Mouse (Mus musculus): ENCODE data around the gene Zfp536. TPM values are rescaled to one million over a fixed set of nuclear protein-coding genes. Genes with fewer than 3 reads are reported as not detected.
A peak's percentile ranks its signal among the peaks of the same experiment; 100 is the strongest.

Zfp536 gene
- polyA plus RNA-seq, 1 experiment from 2014 or later = 3.3 TPM

GRCm38 (mm10) chr7:37563831-37564400 is 209.5 kb downstream of the Zfp536 start:
- no peaks in the 10 kb centered on the region for H3K36me3 ChIP-seq (ENCODE audit: control insufficient read depth, insufficient read depth)
- H3K9me3 ChIP-seq (ENCODE audit: control insufficient read depth) = no peaks in the 10 kb centered on the region
- H3K4me1 ChIP-seq (replicated peaks; ENCODE audit: control insufficient read depth, insufficient read depth, low read length) = no peaks in the 10 kb centered on the region
- H3K9ac ChIP-seq (ENCODE audit: low read depth, low read length) = no peak overlapping the region
- no peak for ATAC-seq
- no peak overlapping the region for H3K4me3 ChIP-seq (ENCODE audit: low read depth, low read length)
- TF ChIP-seq CTCF (IDR thresholded peaks at IDR 0.05; ENCODE audit: low read depth) = no peak
- H3K4me2 ChIP-seq (replicated peaks; ENCODE audit: low read depth) = no peak overlapping the region
- no peak overlapping the region for H3K27ac ChIP-seq (ENCODE audit: low read depth, low read length)
- WGBS = 65% methylated on average over 6 of the region's 6 CpGs
- no peaks in the 10 kb centered on the region for H3K27me3 ChIP-seq (replicated peaks; ENCODE audit: control insufficient read depth, insufficient read depth, low read length)

GRCm38 (mm10) chr7:37563171-37563574 is 210.3 kb downstream of the Zfp536 start:
- Histone ChIP-seq H3K4me2 (replicated peaks; ENCODE audit: low read depth) (peak overlapping the region; percentile 62), H3K9ac (ENCODE audit: low read depth, low read length) (no peak overlapping the region), H3K4me3 (ENCODE audit: low read depth, low read length) (peak overlapping the region; percentile 36), H3K27ac (ENCODE audit: low read depth, low read length) (peak overlapping the region; percentile 41; the same call in 1 of the 2 replicates), H3K9me3 (ENCODE audit: control insufficient read depth) (no peaks in the 10 kb centered on the region), H3K4me1 (replicated peaks; ENCODE audit: control insufficient read depth, insufficient read depth, low read length) (no peaks in the 10 kb centered on the region), H3K36me3 (ENCODE audit: control insufficient read depth, insufficient read depth) (no peaks in the 10 kb centered on the region), H3K27me3 (replicated peaks; ENCODE audit: control insufficient read depth, insufficient read depth, low read length) (no peaks in the 10 kb centered on the region)
- TF ChIP-seq CTCF (IDR thresholded peaks at IDR 0.05; ENCODE audit: low read depth) = no peak
- ATAC-seq = no peak
- WGBS = 19% methylated on average over 8 of the region's 8 CpGs

GRCm38 (mm10) chr7:37562505-37562904 is 210.9 kb downstream of the Zfp536 start:
- no peaks in the 10 kb centered on the region for H3K4me1 ChIP-seq (replicated peaks; ENCODE audit: control insufficient read depth, insufficient read depth, low read length)
- H3K4me3 ChIP-seq (ENCODE audit: low read depth, low read length) = no peak overlapping the region
- H3K4me2 ChIP-seq (replicated peaks; ENCODE audit: low read depth) = peak overlapping the region; percentile 62; the same call in 1 of the 2 replicates
- 43% methylated on average over 7 of the region's 7 CpGs for WGBS
- peak overlapping the region; percentile 28; the same call in 1 of the 2 replicates for H3K27ac ChIP-seq (ENCODE audit: low read depth, low read length)
- no peaks in the 10 kb centered on the region for H3K36me3 ChIP-seq (ENCODE audit: control insufficient read depth, insufficient read depth)
- H3K27me3 ChIP-seq (replicated peaks; ENCODE audit: control insufficient read depth, insufficient read depth, low read length) = no peaks in the 10 kb centered on the region
- H3K9ac ChIP-seq (ENCODE audit: low read depth, low read length) = no peak overlapping the region
- H3K9me3 ChIP-seq (ENCODE audit: control insufficient read depth) = no peaks in the 10 kb centered on the region
- no peak for TF ChIP-seq CTCF (IDR thresholded peaks at IDR 0.05; ENCODE audit: low read depth)
- ATAC-seq = no peak

- Histone ChIP-seq H3K4me1 (replicated peaks; ENCODE audit: control insufficient read depth, insufficient read depth, low read length) (no peaks in the 10 kb centered on the region), H3K36me3 (ENCODE audit: control insufficient read depth, insufficient read depth) (no peaks in the 10 kb centered on the region), H3K4me2 (replicated peaks; ENCODE audit: low read depth) (no peak overlapping the region), H3K27me3 (replicated peaks; ENCODE audit: control insufficient read depth, insufficient read depth, low read length) (no peaks in the 10 kb centered on the region), H3K27ac (ENCODE audit: low read depth, low read length) (no peak overlapping the region), H3K9me3 (ENCODE audit: control insufficient read depth) (no peaks in the 10 kb centered on the region), H3K9ac (ENCODE audit: low read depth, low read length) (no peak overlapping the region), H3K4me3 (ENCODE audit: low read depth, low read length) (no peak overlapping the region)
- 83% methylated on average over 7 of the region's 7 CpGs for WGBS
- no peak for TF ChIP-seq CTCF (IDR thresholded peaks at IDR 0.05; ENCODE audit: low read depth)
- no peak for ATAC-seq
Observed at GRCm38 (mm10) chr7:37560581-37560980, 212.9 kb downstream of the Zfp536 start.

GRCm38 (mm10) chr7:37559851-37560250 is 213.6 kb downstream of the Zfp536 start:
- no peak overlapping the region for H3K4me3 ChIP-seq (ENCODE audit: low read depth, low read length)
- H3K4me2 ChIP-seq (replicated peaks; ENCODE audit: low read depth) = no peak overlapping the region
- no peak overlapping the region for H3K27ac ChIP-seq (ENCODE audit: low read depth, low read length)
- no peak overlapping the region for H3K9ac ChIP-seq (ENCODE audit: low read depth, low read length)
- no peaks in the 10 kb centered on the region for H3K36me3 ChIP-seq (ENCODE audit: control insufficient read depth, insufficient read depth)
- no peaks in the 10 kb centered on the region for H3K27me3 ChIP-seq (replicated peaks; ENCODE audit: control insufficient read depth, insufficient read depth, low read length)
- ATAC-seq = no peak
- no peaks in the 10 kb centered on the region for H3K4me1 ChIP-seq (replicated peaks; ENCODE audit: control insufficient read depth, insufficient read depth, low read length)
- no peak for TF ChIP-seq CTCF (IDR thresholded peaks at IDR 0.05; ENCODE audit: low read depth)
- no peaks in the 10 kb centered on the region for H3K9me3 ChIP-seq (ENCODE audit: control insufficient read depth)
- WGBS = 45% methylated on average over 3 of the region's 3 CpGs

- no peak for ATAC-seq
- Histone ChIP-seq H3K4me1 (replicated peaks; ENCODE audit: control insufficient read depth, insufficient read depth, low read length) (no peaks in the 10 kb centered on the region), H3K36me3 (ENCODE audit: control insufficient read depth, insufficient read depth) (no peaks in the 10 kb centered on the region), H3K27ac (ENCODE audit: low read depth, low read length) (no peak overlapping the region), H3K27me3 (replicated peaks; ENCODE audit: control insufficient read depth, insufficient read depth, low read length) (no peaks in the 10 kb centered on the region), H3K9me3 (ENCODE audit: control insufficient read depth) (no peaks in the 10 kb centered on the region), H3K4me2 (replicated peaks; ENCODE audit: low read depth) (no peak overlapping the region), H3K9ac (ENCODE audit: low read depth, low read length) (no peak overlapping the region), H3K4me3 (ENCODE audit: low read depth, low read length) (no peak overlapping the region)
- WGBS = 79% methylated on average over 6 of the region's 6 CpGs
- no peak for TF ChIP-seq CTCF (IDR thresholded peaks at IDR 0.05; ENCODE audit: low read depth)
Observed at GRCm38 (mm10) chr7:37559341-37559740, 214.1 kb downstream of the Zfp536 start.
